Mouse (Mus musculus): ENCODE results near the gene Ffar1. TPM values are rescaled to one million over a fixed set of nuclear protein-coding genes. Genes with fewer than 3 reads are reported as not detected.

Ffar1 gene
- polyA plus RNA-seq, 2 experiments: 0.01 TPM; not detected in 1

GRCm38 (mm10) chr7:30895217-30895616, 33.9 kb upstream of the Ffar1 start:
- H3K9me3 ChIP-seq (ENCODE audit: control insufficient read depth, low read length): no peaks in the 10 kb centered on the region
- H3K4me1 ChIP-seq (replicated peaks; ENCODE audit: control insufficient read depth in 2 of 2, insufficient read depth in 2 of 2, low read length in 1 of 2): 0 out of 4 replicates have a peak, but pooled peaks cover 0 to 2% of the 10 kb centered on the region in 2 experiments
- DNase-seq (ENCODE audit: low read depth in 3 of 3, low spot score in 3 of 3) (no peak), ATAC-seq (ENCODE audit: insufficient read depth) (no peak)
- H3K27ac ChIP-seq: no peak overlapping the region
- no peaks in the 10 kb centered on the region for H3K27me3 ChIP-seq (ENCODE audit: control insufficient read depth, insufficient read depth, low read length)
- H3K36me3 ChIP-seq (replicated peaks; ENCODE audit: control insufficient read depth, insufficient read depth, low read depth): no peaks in the 10 kb centered on the region
- H3K9ac ChIP-seq (replicated peaks): no peak overlapping the region
- WGBS (ENCODE audit: insufficient replicate concordance): 51% methylated on average over 3 of the region's 3 CpGs
- TF ChIP-seq CTCF (IDR thresholded peaks at IDR 0.05; ENCODE audit: low read depth): no peak
- TF ChIP-seq EP300 (IDR thresholded peaks at IDR 0.05; ENCODE audit: low read depth): no peak
- no peak overlapping the region for H3K4me2 ChIP-seq (ENCODE audit: low read depth)
- no peak overlapping the region for H3K4me3 ChIP-seq (ENCODE audit: insufficient read depth in 1 of 2, low read depth in 2 of 2, low read length in 2 of 2)

- ATAC-seq (ENCODE audit: insufficient read depth): no peak
- no peak for DNase-seq (ENCODE audit: low read depth in 3 of 3, low spot score in 3 of 3)
- 0 out of 4 replicates have a peak, but pooled peaks cover 0 to 2% of the 10 kb centered on the region in 2 experiments for H3K4me1 ChIP-seq (replicated peaks; ENCODE audit: control insufficient read depth in 2 of 2, insufficient read depth in 2 of 2, low read length in 1 of 2)
- H3K9me3 ChIP-seq (ENCODE audit: control insufficient read depth, low read length): no peaks in the 10 kb centered on the region
- 44% methylated on average over 3 of the region's 3 CpGs for WGBS (ENCODE audit: insufficient replicate concordance)
- H3K9ac ChIP-seq (replicated peaks): no peak overlapping the region
- H3K27ac ChIP-seq: no peak overlapping the region
- H3K27me3 ChIP-seq (ENCODE audit: control insufficient read depth, insufficient read depth, low read length): no peaks in the 10 kb centered on the region
- H3K4me2 ChIP-seq (ENCODE audit: low read depth): no peak overlapping the region
- no peak overlapping the region for H3K4me3 ChIP-seq (ENCODE audit: insufficient read depth in 1 of 2, low read depth in 2 of 2, low read length in 2 of 2)
- no peaks in the 10 kb centered on the region for H3K36me3 ChIP-seq (replicated peaks; ENCODE audit: control insufficient read depth, insufficient read depth, low read depth)
- TF ChIP-seq CTCF (IDR thresholded peaks at IDR 0.05; ENCODE audit: low read depth) (no peak), EP300 (IDR thresholded peaks at IDR 0.05; ENCODE audit: low read depth) (no peak)
Observed at GRCm38 (mm10) chr7:30892515-30892914, 31.2 kb upstream of the Ffar1 start.

- Histone ChIP-seq H3K27ac (no peak overlapping the region), H3K36me3 (replicated peaks; ENCODE audit: control insufficient read depth, insufficient read depth, low read depth) (no peaks in the 10 kb centered on the region), H3K27me3 (ENCODE audit: control insufficient read depth, insufficient read depth, low read length) (no peaks in the 10 kb centered on the region), H3K9me3 (ENCODE audit: control insufficient read depth, low read length) (no peaks in the 10 kb centered on the region), H3K4me3 (ENCODE audit: insufficient read depth in 1 of 2, low read depth in 2 of 2, low read length in 2 of 2) (no peak overlapping the region), H3K4me1 (replicated peaks; ENCODE audit: control insufficient read depth in 2 of 2, insufficient read depth in 2 of 2, low read length in 1 of 2) (0 out of 4 replicates have a peak, but pooled peaks cover 0 to 2% of the 10 kb centered on the region in 2 experiments), H3K4me2 (ENCODE audit: low read depth) (no peak overlapping the region), H3K9ac (replicated peaks) (no peak overlapping the region)
- TF ChIP-seq CTCF (IDR thresholded peaks at IDR 0.05; ENCODE audit: low read depth): no peak
- no peak for TF ChIP-seq EP300 (IDR thresholded peaks at IDR 0.05; ENCODE audit: low read depth)
- DNase-seq (ENCODE audit: low read depth in 3 of 3, low spot score in 3 of 3) (no peak), ATAC-seq (ENCODE audit: insufficient read depth) (no peak)
- 68% methylated on average over 9 of the region's 9 CpGs for WGBS (ENCODE audit: insufficient replicate concordance)
Observed at GRCm38 (mm10) chr7:30891746-30892145, 30.4 kb upstream of the Ffar1 start.

GRCm38 (mm10) chr7:30890681-30891080, 29.3 kb upstream of the Ffar1 start:
- 45% methylated on average over 2 of the region's 2 CpGs for WGBS (ENCODE audit: insufficient replicate concordance)
- no peak overlapping the region for H3K4me3 ChIP-seq (ENCODE audit: insufficient read depth in 1 of 2, low read depth in 2 of 2, low read length in 2 of 2)

GRCm38 (mm10) chr7:30888786-30889185, 27.4 kb upstream of the Ffar1 start:
- 60% methylated on average over 7 of the region's 7 CpGs for WGBS (ENCODE audit: insufficient replicate concordance)
- no peak for ATAC-seq (ENCODE audit: insufficient read depth)

More at GRCm38 (mm10) chr7:30890681-30891080, 29.3 kb upstream of the Ffar1 start:
- Histone ChIP-seq H3K27ac (no peak overlapping the region), H3K9me3 (ENCODE audit: control insufficient read depth, low read length) (no peaks in the 10 kb centered on the region), H3K27me3 (ENCODE audit: control insufficient read depth, insufficient read depth, low read length) (no peaks in the 10 kb centered on the region), H3K4me2 (ENCODE audit: low read depth) (no peak overlapping the region), H3K9ac (replicated peaks) (no peak overlapping the region), H3K36me3 (replicated peaks; ENCODE audit: control insufficient read depth, insufficient read depth, low read depth) (no peaks in the 10 kb centered on the region), H3K4me1 (replicated peaks; ENCODE audit: control insufficient read depth in 2 of 2, insufficient read depth in 2 of 2, low read length in 1 of 2) (0 out of 4 replicates have a peak, but pooled peaks cover 0 to under 1% of the 10 kb centered on the region in 2 experiments)
- TF ChIP-seq EP300 (IDR thresholded peaks at IDR 0.05; ENCODE audit: low read depth) (no peak), CTCF (IDR thresholded peaks at IDR 0.05; ENCODE audit: low read depth) (no peak)
- DNase-seq (ENCODE audit: low read depth in 3 of 3, low spot score in 3 of 3): no peak
- ATAC-seq (ENCODE audit: insufficient read depth): no peak

More at GRCm38 (mm10) chr7:30888786-30889185, 27.4 kb upstream of the Ffar1 start:
- no peaks in the 10 kb centered on the region for H3K36me3 ChIP-seq (replicated peaks; ENCODE audit: control insufficient read depth, insufficient read depth, low read depth)
- no peak overlapping the region for H3K27ac ChIP-seq
- no peaks in the 10 kb centered on the region for H3K9me3 ChIP-seq (ENCODE audit: control insufficient read depth, low read length)
- no peaks in the 10 kb centered on the region for H3K27me3 ChIP-seq (ENCODE audit: control insufficient read depth, insufficient read depth, low read length)
- H3K4me3 ChIP-seq (ENCODE audit: insufficient read depth in 1 of 2, low read depth in 2 of 2, low read length in 2 of 2): no peak overlapping the region
- no peak overlapping the region for H3K4me2 ChIP-seq (ENCODE audit: low read depth)
- DNase-seq (ENCODE audit: low read depth in 3 of 3, low spot score in 3 of 3): no peak
- TF ChIP-seq EP300 (IDR thresholded peaks at IDR 0.05; ENCODE audit: low read depth): no peak
- TF ChIP-seq CTCF (IDR thresholded peaks at IDR 0.05; ENCODE audit: low read depth): no peak
- H3K4me1 ChIP-seq (replicated peaks; ENCODE audit: control insufficient read depth in 2 of 2, insufficient read depth in 2 of 2, low read length in 1 of 2): no peaks in the 10 kb centered on the region
- H3K9ac ChIP-seq (replicated peaks): no peak overlapping the region

Measured in liver, embryonic 14.5 days (tissue).